Mouse (Mus musculus): ENCODE data around the gene Tmem199. TPM values are rescaled to one million over a fixed set of nuclear protein-coding genes. Genes with fewer than 3 reads are reported as not detected.
A peak's percentile ranks its signal among the peaks of the same experiment; 100 is the strongest.

Gene Tmem199
- polyA plus RNA-seq, 1 experiment from 2014 or later, result 54.1 TPM

- H3K9ac ChIP-seq, result no peak overlapping the region
- no peak overlapping the region for H3K4me3 ChIP-seq (replicated peaks)
- no peak for ATAC-seq
- 87% methylated on average over 9 of the region's 9 CpGs for WGBS
- no peaks in the 10 kb centered on the region for H3K27me3 ChIP-seq (replicated peaks)
- no peaks in the 10 kb centered on the region for H3K9me3 ChIP-seq
- H3K4me2 ChIP-seq (replicated peaks), result no peak overlapping the region
- no peaks in the 10 kb centered on the region for H3K4me1 ChIP-seq (replicated peaks)
- H3K27ac ChIP-seq, result no peak overlapping the region
- H3K36me3 ChIP-seq, result peaks cover 75% of the 10 kb centered on the region
These were observed 11.4 kb upstream of the Tmem199 start for GRCm38 (mm10) chr11:78523241-78523955.

GRCm38 (mm10) chr11:78522481-78522997 is 10.6 kb upstream of the Tmem199 start:
- Histone ChIP-seq H3K9me3 (no peaks in the 10 kb centered on the region), H3K36me3 (peaks cover 73% of the 10 kb centered on the region), H3K27ac (no peak overlapping the region), H3K4me2 (replicated peaks) (no peak overlapping the region), H3K4me1 (replicated peaks) (no peaks in the 10 kb centered on the region), H3K9ac (no peak overlapping the region), H3K4me3 (replicated peaks) (no peak overlapping the region), H3K27me3 (replicated peaks) (no peaks in the 10 kb centered on the region)
- ATAC-seq, result no peak
- WGBS, result 79% methylated on average over 1 of the region's 1 CpGs

GRCm38 (mm10) chr11:78521880-78522279 is 9.9 kb upstream of the Tmem199 start:
- Histone ChIP-seq H3K27ac (no peak overlapping the region), H3K4me1 (replicated peaks) (no peaks in the 10 kb centered on the region), H3K9ac (no peak overlapping the region), H3K4me3 (replicated peaks) (no peak overlapping the region), H3K36me3 (peaks cover 71% of the 10 kb centered on the region), H3K9me3 (no peaks in the 10 kb centered on the region), H3K27me3 (replicated peaks) (no peaks in the 10 kb centered on the region), H3K4me2 (replicated peaks) (no peak overlapping the region)
- WGBS, result 85% methylated on average over 3 of the region's 3 CpGs
- ATAC-seq, result no peak

GRCm38 (mm10) chr11:78518931-78519330 is 7.0 kb upstream of the Tmem199 start:
- no peaks in the 10 kb centered on the region for H3K9me3 ChIP-seq
- H3K27ac ChIP-seq, result no peak overlapping the region
- no peak for ATAC-seq
- H3K4me1 ChIP-seq (replicated peaks), result no peaks in the 10 kb centered on the region
- WGBS, result 89% methylated on average over 10 of the region's 10 CpGs
- H3K4me3 ChIP-seq (replicated peaks), result no peak overlapping the region
- no peak overlapping the region for H3K9ac ChIP-seq
- H3K4me2 ChIP-seq (replicated peaks), result no peak overlapping the region
- peaks cover 76% of the 10 kb centered on the region for H3K36me3 ChIP-seq
- no peaks in the 10 kb centered on the region for H3K27me3 ChIP-seq (replicated peaks)

GRCm38 (mm10) chr11:78515549-78516325 is 3.8 kb upstream of the Tmem199 start:
- H3K27me3 ChIP-seq (replicated peaks), result no peaks in the 10 kb centered on the region
- no peak for ATAC-seq
- peaks cover 12% of the 10 kb centered on the region for H3K4me1 ChIP-seq (replicated peaks)
- H3K36me3 ChIP-seq, result peaks cover 46% of the 10 kb centered on the region
- no peak overlapping the region for H3K9ac ChIP-seq
- no peak overlapping the region for H3K4me2 ChIP-seq (replicated peaks)
- H3K27ac ChIP-seq, result no peak overlapping the region
- 67% methylated on average over 2 of the region's 2 CpGs for WGBS
- no peak overlapping the region for H3K4me3 ChIP-seq (replicated peaks)
- no peaks in the 10 kb centered on the region for H3K9me3 ChIP-seq

- no peak for ATAC-seq
- H3K9ac ChIP-seq, result peak overlapping the region; percentile 89; the same call in 1 of the 2 replicates
- 75% methylated on average over 3 of the region's 3 CpGs for WGBS
These were observed 1.3 kb upstream of the Tmem199 start for GRCm38 (mm10) chr11:78513106-78513790.

GRCm38 (mm10) chr11:78509148-78509547 is 2.8 kb downstream of the Tmem199 start:
- Histone ChIP-seq H3K27me3 (replicated peaks) (no peaks in the 10 kb centered on the region), H3K4me3 (replicated peaks) (no peak overlapping the region), H3K27ac (no peak overlapping the region), H3K9ac (no peak overlapping the region), H3K9me3 (no peaks in the 10 kb centered on the region), H3K36me3 (peaks cover 11% of the 10 kb centered on the region; the same call in 1 of the 2 replicates), H3K4me1 (replicated peaks) (peaks cover 12% of the 10 kb centered on the region), H3K4me2 (replicated peaks) (no peak overlapping the region)
- WGBS, result 77% methylated on average over 5 of the region's 5 CpGs
- ATAC-seq, result no peak

More at GRCm38 (mm10) chr11:78513106-78513790, 1.3 kb upstream of the Tmem199 start:
- Histone ChIP-seq H3K9me3 (no peaks in the 10 kb centered on the region), H3K27me3 (replicated peaks) (no peaks in the 10 kb centered on the region), H3K4me1 (replicated peaks) (peaks cover 12% of the 10 kb centered on the region), H3K36me3 (peaks cover 34% of the 10 kb centered on the region), H3K4me2 (replicated peaks) (peak overlapping the region; percentile 86), H3K27ac (no peak overlapping the region), H3K4me3 (replicated peaks) (peak overlapping the region; percentile 70)

- Histone ChIP-seq H3K4me3 (replicated peaks) (no peak overlapping the region), H3K27me3 (replicated peaks) (no peaks in the 10 kb centered on the region; the same call in 1 of the 2 replicates), H3K9me3 (no peaks in the 10 kb centered on the region), H3K4me1 (replicated peaks) (0 out of 2 replicates have a peak, but pooled peaks cover 3% of the 10 kb centered on the region), H3K36me3 (peaks cover 11% of the 10 kb centered on the region; the same call in 1 of the 2 replicates), H3K9ac (no peak overlapping the region), H3K27ac (no peak overlapping the region), H3K4me2 (replicated peaks) (no peak overlapping the region)
- ATAC-seq, result no peak
- 77% methylated on average over 3 of the region's 3 CpGs for WGBS
These were observed 6.5 kb downstream of the Tmem199 start for GRCm38 (mm10) chr11:78505430-78505829.

GRCm38 (mm10) chr11:78502909-78503650 is 8.9 kb downstream of the Tmem199 start, which contains the start of gene Sebox:
Gene Sebox (plus strand): TSS chr11:78503447.
- Histone ChIP-seq H3K4me3 (replicated peaks) (no peak within 1 kb of the TSS), H3K9ac (no peak within 1 kb of the TSS), H3K4me2 (replicated peaks) (no peak within 1 kb of the TSS), H3K27ac (no peak within 1 kb of the TSS), H3K27me3 (replicated peaks) (peaks cover 4% of the 10 kb centered on the region), H3K36me3 (peaks cover 7% of the 10 kb centered on the region; the same call in 1 of the 2 replicates), H3K9me3 (no peaks in the 10 kb centered on the region), H3K4me1 (replicated peaks) (0 out of 2 replicates have a peak, but pooled peaks cover 3% of the 10 kb centered on the region)
- ATAC-seq, result no peak
- 74% methylated on average over 7 of the region's 7 CpGs for WGBS

GRCm38 (mm10) chr11:78501529-78501928 is 10.4 kb downstream of the Tmem199 start:
- 76% methylated on average over 20 of the region's 20 CpGs for WGBS
- H3K4me1 ChIP-seq (replicated peaks), result peaks cover 10% of the 10 kb centered on the region; the same call in 1 of the 2 replicates
- no peak overlapping the region for H3K4me2 ChIP-seq (replicated peaks)
- no peak overlapping the region for H3K4me3 ChIP-seq (replicated peaks)
- H3K36me3 ChIP-seq, result no peaks in the 10 kb centered on the region
- no peak for ATAC-seq
- peaks cover 12% of the 10 kb centered on the region for H3K27me3 ChIP-seq (replicated peaks)
- no peak overlapping the region for H3K27ac ChIP-seq
- H3K9me3 ChIP-seq, result no peaks in the 10 kb centered on the region
- no peak overlapping the region for H3K9ac ChIP-seq

- Histone ChIP-seq H3K27me3 (replicated peaks) (peaks cover 18% of the 10 kb centered on the region), H3K4me2 (replicated peaks) (no peak overlapping the region), H3K9ac (no peak overlapping the region), H3K4me3 (replicated peaks) (no peak overlapping the region), H3K27ac (no peak overlapping the region), H3K36me3 (no peaks in the 10 kb centered on the region), H3K4me1 (replicated peaks) (peaks cover 10% of the 10 kb centered on the region; the same call in 1 of the 2 replicates), H3K9me3 (no peaks in the 10 kb centered on the region)
- ATAC-seq, result no peak
- 65% methylated on average over 9 of the region's 9 CpGs for WGBS
These were observed 11.3 kb downstream of the Tmem199 start for GRCm38 (mm10) chr11:78500623-78501202.
